Mouse (Mus musculus): ENCODE measurements around the gene Cbr3. TPM values are rescaled to one million over a fixed set of nuclear protein-coding genes. Genes with fewer than 3 reads are reported as not detected.
A peak's percentile ranks its signal among the peaks of the same experiment; 100 is the strongest.
"Not testable (repeated sequence)": the region's sequence is repeated elsewhere in the genome, so short reads cannot be mapped to it uniquely, and the experiment has no call there.

Gene Cbr3
- polyA plus RNA-seq (2014; fragmentation: Nextera tagmentation; extraction: Ambion mirVana), result 0.62 and 0.63 TPM in 2 replicates

DNA sequence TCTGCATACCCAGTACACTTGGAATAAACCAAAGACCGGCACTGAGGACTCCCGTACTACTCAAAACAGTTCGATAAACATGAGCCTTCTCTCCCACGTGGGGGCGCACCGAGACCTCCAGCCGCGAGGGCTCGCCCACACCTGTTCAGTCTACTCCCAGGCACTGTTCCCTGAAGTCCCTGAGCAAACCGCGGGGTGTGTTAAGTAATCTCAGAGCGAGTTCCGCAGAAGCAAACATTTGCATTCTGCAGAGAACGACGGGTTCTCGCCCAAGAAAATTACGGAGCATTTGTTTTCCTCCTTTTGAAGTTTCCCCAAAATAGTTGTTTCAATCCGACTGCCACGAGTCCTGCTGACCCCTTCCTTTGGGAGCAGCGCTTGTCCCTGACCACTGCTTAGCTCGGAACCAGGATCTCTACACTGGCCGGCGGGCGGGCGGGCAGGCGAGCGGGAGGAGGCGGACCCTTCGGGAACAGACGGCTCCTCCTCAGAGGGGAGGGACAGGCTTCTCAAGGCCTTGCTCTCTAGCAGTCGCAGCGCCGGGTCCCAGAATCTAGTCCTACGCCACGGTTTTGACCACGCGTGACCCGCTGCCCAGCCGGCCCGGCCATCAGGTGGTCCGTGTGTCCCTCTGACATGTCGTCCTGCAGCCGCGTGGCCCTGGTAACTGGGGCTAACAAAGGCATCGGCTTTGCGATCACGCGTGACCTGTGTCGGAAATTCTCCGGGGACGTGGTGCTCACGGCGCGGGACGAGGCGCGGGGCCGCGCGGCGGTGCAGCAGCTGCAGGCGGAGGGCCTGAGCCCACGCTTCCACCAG lies at the start of gene Cbr3:
Gene Cbr3, plus strand, starts transcription at position 527 of the 819 bp plus-strand sequence.
- no peaks in the 10 kb centered on the region for H3K9me3 ChIP-seq (replicated peaks; ENCODE audit: control insufficient read depth, low read length)
- H3K4me3 ChIP-seq (ENCODE audit: low read depth, low read length), result peak within 1 kb of the TSS; percentile 38
- peak; percentile 76 for ATAC-seq
- H3K27me3 ChIP-seq (replicated peaks; ENCODE audit: control insufficient read depth, insufficient read depth, low read length), result peaks cover 40% of the 10 kb centered on the region
- no peaks in the 10 kb centered on the region for H3K36me3 ChIP-seq (ENCODE audit: control insufficient read depth, insufficient read depth, low read length)
- no peak within 1 kb of the TSS for H3K27ac ChIP-seq (ENCODE audit: low read depth, low read length)
- peaks cover 6% of the 10 kb centered on the region for H3K4me1 ChIP-seq (ENCODE audit: control insufficient read depth, insufficient read depth, low read length)
- H3K9ac ChIP-seq (ENCODE audit: low read length), result peak within 1 kb of the TSS; percentile 51
- DNase-seq (ENCODE audit: low spot score), result peak; percentile 63
- WGBS, result under 1% methylated on average over 63 of the region's 63 CpGs
- peak within 1 kb of the TSS; percentile 70 for H3K4me2 ChIP-seq (ENCODE audit: low read length)

DNA sequence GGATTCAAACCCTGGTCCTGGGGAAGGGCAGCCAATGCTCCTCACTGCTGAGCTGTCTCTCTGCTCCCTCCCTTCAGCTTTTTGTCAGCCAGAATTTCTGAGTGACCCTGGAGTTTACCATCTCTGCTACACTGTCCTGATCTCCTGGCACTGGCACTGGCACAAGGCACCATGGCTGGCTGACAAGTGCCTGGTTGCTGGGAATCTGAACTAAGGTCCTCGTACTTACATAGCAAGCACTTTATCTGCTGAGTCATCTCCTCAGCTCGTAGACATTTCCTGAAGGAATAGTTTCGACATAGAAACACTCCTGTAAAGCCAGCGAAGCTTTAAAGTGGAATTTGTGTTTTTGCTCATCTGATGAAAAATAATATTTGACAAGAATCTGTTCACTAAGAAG lies 39.0 kb upstream of the Cbr3 start:
- Histone ChIP-seq H3K9ac (ENCODE audit: low read length) (no peak overlapping the region), H3K4me3 (ENCODE audit: low read depth, low read length) (no peak overlapping the region), H3K36me3 (ENCODE audit: control insufficient read depth, insufficient read depth, low read length) (no peaks in the 10 kb centered on the region), H3K9me3 (replicated peaks; ENCODE audit: control insufficient read depth, low read length) (no peaks in the 10 kb centered on the region), H3K27ac (ENCODE audit: low read depth, low read length) (no peak overlapping the region), H3K27me3 (replicated peaks; ENCODE audit: control insufficient read depth, insufficient read depth, low read length) (no peaks in the 10 kb centered on the region), H3K4me1 (ENCODE audit: control insufficient read depth, insufficient read depth, low read length) (no peaks in the 10 kb centered on the region), H3K4me2 (ENCODE audit: low read length) (no peak overlapping the region)
- no peak for ATAC-seq
- WGBS, result 81% methylated on average over 4 of the region's 4 CpGs
- DNase-seq (ENCODE audit: low spot score), result no peak

GRCm38 (mm10) chr16:93648441-93649183 lies 34.4 kb upstream of the Cbr3 start:
- H3K9me3 ChIP-seq (replicated peaks; ENCODE audit: control insufficient read depth, low read length), result no peaks in the 10 kb centered on the region
- H3K4me1 ChIP-seq (ENCODE audit: control insufficient read depth, insufficient read depth, low read length), result no peaks in the 10 kb centered on the region
- H3K27me3 ChIP-seq (replicated peaks; ENCODE audit: control insufficient read depth, insufficient read depth, low read length), result no peaks in the 10 kb centered on the region
- ATAC-seq, result no peak
- no peak overlapping the region for H3K27ac ChIP-seq (ENCODE audit: low read depth, low read length)
- no peak overlapping the region for H3K4me2 ChIP-seq (ENCODE audit: low read length)
- no peak overlapping the region for H3K4me3 ChIP-seq (ENCODE audit: low read depth, low read length)
- DNase-seq (ENCODE audit: low spot score), result no peak
- 83% methylated on average over 5 of the region's 5 CpGs for WGBS
- no peaks in the 10 kb centered on the region for H3K36me3 ChIP-seq (ENCODE audit: control insufficient read depth, insufficient read depth, low read length)
- H3K9ac ChIP-seq (ENCODE audit: low read length), result no peak overlapping the region

DNA sequence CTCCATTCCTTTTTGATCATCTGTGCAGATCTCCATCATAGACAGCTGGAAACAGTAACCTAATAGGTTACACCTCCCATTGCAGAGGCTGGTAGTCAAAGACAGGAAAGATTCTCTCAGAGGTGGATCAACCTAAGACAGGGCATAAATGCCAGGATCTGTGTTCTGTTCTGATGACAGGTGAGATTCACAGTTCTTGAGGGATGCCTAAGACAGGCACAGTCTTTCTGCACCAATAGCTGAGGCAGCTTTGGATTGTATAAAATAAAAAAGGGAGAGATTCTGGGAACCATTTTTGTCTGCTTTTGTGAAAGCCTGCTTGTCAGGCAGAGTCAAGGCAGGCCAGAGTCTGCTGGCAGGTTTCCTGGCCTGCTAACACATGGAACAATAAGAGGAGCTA lies 15.0 kb upstream of the Cbr3 start:
- no peak overlapping the region for H3K27ac ChIP-seq (ENCODE audit: low read depth, low read length)
- no peak overlapping the region for H3K4me3 ChIP-seq (ENCODE audit: low read depth, low read length)
- H3K27me3 ChIP-seq (replicated peaks; ENCODE audit: control insufficient read depth, insufficient read depth, low read length), result no peaks in the 10 kb centered on the region
- H3K36me3 ChIP-seq (ENCODE audit: control insufficient read depth, insufficient read depth, low read length), result no peaks in the 10 kb centered on the region
- H3K9me3 ChIP-seq (replicated peaks; ENCODE audit: control insufficient read depth, low read length), result peaks cover 10% of the 10 kb centered on the region
- H3K9ac ChIP-seq (ENCODE audit: low read length), result no peak overlapping the region
- ATAC-seq (no peak), DNase-seq (ENCODE audit: low spot score) (no peak)
- H3K4me2 ChIP-seq (ENCODE audit: low read length), result no peak overlapping the region
- no peaks in the 10 kb centered on the region for H3K4me1 ChIP-seq (ENCODE audit: control insufficient read depth, insufficient read depth, low read length)

DNA sequence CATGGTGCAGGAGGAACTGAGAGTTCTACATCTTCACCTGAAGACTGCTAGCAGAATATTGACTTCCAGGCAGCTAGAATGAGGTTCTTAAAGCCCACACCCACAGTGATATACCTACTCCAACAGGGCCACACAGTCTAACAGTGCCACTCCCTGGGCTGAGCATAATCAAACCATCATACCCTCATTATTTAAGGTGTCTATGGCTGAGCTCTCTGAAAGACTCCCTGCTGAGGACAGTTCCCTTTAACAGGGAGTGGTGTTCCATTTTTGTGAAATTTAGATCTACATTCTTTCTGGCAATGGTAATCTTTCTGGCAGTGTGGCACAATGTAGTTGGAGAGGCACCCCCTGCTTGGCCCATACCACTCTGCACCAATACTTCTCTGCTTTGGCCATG lies 13.5 kb upstream of the Cbr3 start:
- DNase-seq (ENCODE audit: low spot score), result no peak
- Histone ChIP-seq H3K4me3 (ENCODE audit: low read depth, low read length) (no peak overlapping the region), H3K4me2 (ENCODE audit: low read length) (no peak overlapping the region), H3K27me3 (replicated peaks; ENCODE audit: control insufficient read depth, insufficient read depth, low read length) (no peaks in the 10 kb centered on the region), H3K9me3 (replicated peaks; ENCODE audit: control insufficient read depth, low read length) (peaks cover 10% of the 10 kb centered on the region), H3K4me1 (ENCODE audit: control insufficient read depth, insufficient read depth, low read length) (no peaks in the 10 kb centered on the region), H3K27ac (ENCODE audit: low read depth, low read length) (no peak overlapping the region), H3K9ac (ENCODE audit: low read length) (no peak overlapping the region), H3K36me3 (ENCODE audit: control insufficient read depth, insufficient read depth, low read length) (no peaks in the 10 kb centered on the region)
- no peak for ATAC-seq

DNA sequence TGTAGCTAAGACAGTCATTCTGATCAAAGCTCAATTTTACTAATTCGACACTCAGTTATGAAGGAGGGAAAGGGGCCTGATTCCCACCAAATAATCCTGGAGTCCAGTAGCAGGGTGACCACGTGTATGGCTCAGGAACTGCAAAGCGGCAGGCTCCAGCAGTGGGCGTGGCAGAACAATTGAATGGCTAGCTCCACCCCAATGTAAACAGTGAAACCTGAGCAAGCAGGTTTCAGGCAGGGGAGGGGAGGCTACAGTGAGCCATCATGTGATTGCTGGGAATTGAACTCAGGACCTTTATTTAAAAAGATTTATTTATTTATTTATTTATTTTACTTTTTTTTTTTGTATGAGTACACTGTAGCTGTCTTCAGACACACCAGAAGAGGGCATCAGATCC lies 12.5 kb upstream of the Cbr3 start:
- ATAC-seq; DNase-seq (ENCODE audit: low spot score): not testable (repeated sequence)
- WGBS, result 33% methylated on average over 4 of the region's 4 CpGs

DNA sequence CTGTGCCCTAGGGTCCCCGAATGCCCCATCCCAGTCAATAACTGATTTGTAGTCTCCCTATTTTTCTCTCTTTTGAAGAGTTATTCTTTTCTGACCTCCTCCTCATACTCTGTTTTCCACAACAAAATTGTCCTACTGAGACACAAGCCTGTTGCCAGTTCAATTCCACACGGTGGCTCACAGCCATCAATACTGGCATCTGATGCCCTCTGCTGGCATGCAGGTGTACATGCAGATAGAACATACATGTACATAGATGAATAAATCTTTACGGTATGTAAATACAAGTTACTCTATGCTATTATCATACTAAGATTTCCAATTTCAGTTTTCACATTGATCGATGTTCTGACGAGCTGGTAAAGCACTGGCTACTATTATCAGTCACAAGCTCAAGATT lies 12.0 kb upstream of the Cbr3 start:
- Histone ChIP-seq H3K9ac (ENCODE audit: low read length) (no peak overlapping the region), H3K4me1 (ENCODE audit: control insufficient read depth, insufficient read depth, low read length) (no peaks in the 10 kb centered on the region), H3K4me3 (ENCODE audit: low read depth, low read length) (no peak overlapping the region), H3K36me3 (ENCODE audit: control insufficient read depth, insufficient read depth, low read length) (no peaks in the 10 kb centered on the region), H3K9me3 (replicated peaks; ENCODE audit: control insufficient read depth, low read length) (peaks cover 10% of the 10 kb centered on the region), H3K4me2 (ENCODE audit: low read length) (no peak overlapping the region), H3K27me3 (replicated peaks; ENCODE audit: control insufficient read depth, insufficient read depth, low read length) (no peaks in the 10 kb centered on the region), H3K27ac (ENCODE audit: low read depth, low read length) (no peak overlapping the region)
- DNase-seq (ENCODE audit: low spot score) (no peak), ATAC-seq (no peak)
- WGBS, result 95% methylated on average over 5 of the region's 5 CpGs

More for the DNA sequence above, 12.5 kb upstream of the Cbr3 start:
- not testable (repeated sequence) for H3K9me3 ChIP-seq (replicated peaks; ENCODE audit: control insufficient read depth, low read length); H3K27me3 ChIP-seq (replicated peaks; ENCODE audit: control insufficient read depth, insufficient read depth, low read length); H3K27ac ChIP-seq (ENCODE audit: low read depth, low read length); H3K9ac ChIP-seq (ENCODE audit: low read length); H3K36me3 ChIP-seq (ENCODE audit: control insufficient read depth, insufficient read depth, low read length); H3K4me2 ChIP-seq (ENCODE audit: low read length); H3K4me3 ChIP-seq (ENCODE audit: low read depth, low read length); H3K4me1 ChIP-seq (ENCODE audit: control insufficient read depth, insufficient read depth, low read length)

- Histone ChIP-seq H3K4me2 (ENCODE audit: low read length) (no peak overlapping the region), H3K9me3 (replicated peaks; ENCODE audit: control insufficient read depth, low read length) (no peaks in the 10 kb centered on the region), H3K27me3 (replicated peaks; ENCODE audit: control insufficient read depth, insufficient read depth, low read length) (peaks cover 3% of the 10 kb centered on the region; the same call in 1 of the 2 replicates), H3K9ac (ENCODE audit: low read length) (no peak overlapping the region), H3K4me1 (ENCODE audit: control insufficient read depth, insufficient read depth, low read length) (no peaks in the 10 kb centered on the region), H3K27ac (ENCODE audit: low read depth, low read length) (no peak overlapping the region), H3K4me3 (ENCODE audit: low read depth, low read length) (no peak overlapping the region), H3K36me3 (ENCODE audit: control insufficient read depth, insufficient read depth, low read length) (no peaks in the 10 kb centered on the region)
- ATAC-seq (no peak), DNase-seq (ENCODE audit: low spot score) (no peak)
- 86% methylated on average over 5 of the region's 5 CpGs for WGBS
Observed at GRCm38 (mm10) chr16:93676376-93676775, 6.6 kb upstream of the Cbr3 start.

GRCm38 (mm10) chr16:93678206-93678605 lies 4.8 kb upstream of the Cbr3 start:
- Histone ChIP-seq H3K4me1 (ENCODE audit: control insufficient read depth, insufficient read depth, low read length) (peaks cover 4% of the 10 kb centered on the region), H3K27ac (ENCODE audit: low read depth, low read length) (no peak overlapping the region), H3K4me2 (ENCODE audit: low read length) (no peak overlapping the region), H3K27me3 (replicated peaks; ENCODE audit: control insufficient read depth, insufficient read depth, low read length) (peaks cover 21% of the 10 kb centered on the region), H3K36me3 (ENCODE audit: control insufficient read depth, insufficient read depth, low read length) (no peaks in the 10 kb centered on the region), H3K9ac (ENCODE audit: low read length) (no peak overlapping the region), H3K9me3 (replicated peaks; ENCODE audit: control insufficient read depth, low read length) (no peaks in the 10 kb centered on the region), H3K4me3 (ENCODE audit: low read depth, low read length) (no peak overlapping the region)
- 86% methylated on average over 4 of the region's 4 CpGs for WGBS
- ATAC-seq (no peak), DNase-seq (ENCODE audit: low spot score) (no peak)

Measured in forebrain, embryonic 14.5 days (tissue).